Comparison of ENCODE assay signal across 13 mouse cellular contexts in the genomic region with DNA sequence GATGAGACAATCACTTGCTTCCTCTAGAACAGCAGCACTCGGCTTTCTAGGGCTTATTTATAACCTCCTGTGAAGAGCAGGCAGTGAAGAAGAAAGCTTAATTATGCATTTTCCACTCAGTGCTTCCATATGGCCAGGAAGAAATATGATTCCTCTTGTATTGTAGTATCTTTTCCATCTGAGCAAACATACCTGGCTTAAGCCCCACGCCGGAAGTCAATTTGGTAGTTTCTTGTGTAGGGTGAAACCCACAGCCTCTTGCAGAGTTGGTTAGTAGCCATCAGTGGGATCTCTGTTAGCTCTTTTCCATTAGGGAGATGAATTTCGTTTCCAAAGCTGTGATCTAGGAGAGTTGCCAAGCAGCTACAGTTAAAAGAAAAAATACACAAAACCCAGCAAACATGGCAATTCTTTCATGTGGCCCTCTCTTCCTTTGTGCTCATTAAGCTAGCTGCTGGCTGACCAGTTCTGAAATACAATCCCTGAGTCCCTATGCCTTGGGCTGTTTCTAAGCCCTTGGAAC.
DNase-seq lines count a peak whose midpoint lies in the region; ATAC-seq and TF ChIP-seq lines count a peak whose summit lies in the region.
"Had no signal": no experiment of that assay in that cellular context is flagged by ENCODE, and none has a peak within 500 bp of the region (broad histone marks: within the 10 kb centered on the region; RNA-seq: fewer than 3 reads in every experiment).

No protein-coding gene starts in this region.

- peaks cover 5% of the 10 kb centered on the region; the same call in 1 of the 2 replicates for H3K4me1 ChIP-seq in forebrain, postnatal 0 days (ENCODE audit: insufficient read depth)
- H3K4me1 ChIP-seq in forebrain, embryonic 10.5 days = no peaks in the 10 kb centered on the region
- H3K4me1 ChIP-seq in stomach, embryonic 16.5 days (ENCODE audit: control insufficient read depth, insufficient read depth, low read length) = peaks cover 30% of the 10 kb centered on the region
- H3K4me1 ChIP-seq in stomach, postnatal 0 days (replicated peaks; ENCODE audit: control insufficient read depth, insufficient read depth) = no peaks in the 10 kb centered on the region
- H3K4me1 ChIP-seq: limb, embryonic 10.5 days had no signal

- no peak for TF ChIP-seq CTCF in forebrain, postnatal 0 days (IDR thresholded peaks at IDR 0.05; ENCODE audit: low read depth)
- TF ChIP-seq CTCF in layer of hippocampus, adult 2 months (conservative IDR thresholded peaks at IDR 0.05) = no peak
- no peak for TF ChIP-seq CTCF in stomach, postnatal 0 days (IDR thresholded peaks at IDR 0.05; ENCODE audit: low read depth)

- WGBS in forebrain, postnatal 0 days = 29% methylated on average over 4 of the region's 4 CpGs
- 70% methylated on average over 4 of the region's 4 CpGs for WGBS in forebrain, embryonic 10.5 days
- WGBS in stomach, embryonic 16.5 days = 31% methylated on average over 4 of the region's 4 CpGs
- 34% methylated on average over 4 of the region's 4 CpGs for WGBS in stomach, postnatal 0 days

- TF ChIP-seq EP300 in stomach, postnatal 0 days (optimal IDR thresholded peaks at IDR 0.05) = no peak

- peak overlapping the region; percentile 69 for H3K27ac ChIP-seq in forebrain, postnatal 0 days (ENCODE audit: low read depth, low read length)
- no peak overlapping the region for H3K27ac ChIP-seq in forebrain, embryonic 10.5 days
- H3K27ac ChIP-seq in layer of hippocampus, adult 2 months = peak overlapping the region; percentile 83
- peak overlapping the region; percentile 15; the same call in 1 of the 2 replicates for H3K27ac ChIP-seq in stomach, embryonic 16.5 days (ENCODE audit: low read length)
- H3K27ac ChIP-seq in stomach, postnatal 0 days (replicated peaks) = no peak overlapping the region
- H3K27ac ChIP-seq: limb, embryonic 10.5 days had no signal

- H3K4me2 ChIP-seq in forebrain, postnatal 0 days (ENCODE audit: low read depth) = no peak overlapping the region
- no peak overlapping the region for H3K4me2 ChIP-seq in stomach, embryonic 16.5 days (ENCODE audit: low read depth, low read length)
- H3K4me2 ChIP-seq in stomach, postnatal 0 days (replicated peaks; ENCODE audit: low read depth) = no peak overlapping the region
- H3K4me2 ChIP-seq: midbrain, embryonic 11.5 days had no signal

- no peaks in the 10 kb centered on the region for H3K36me3 ChIP-seq in forebrain, postnatal 0 days (ENCODE audit: insufficient read depth)
- no peaks in the 10 kb centered on the region for H3K36me3 ChIP-seq in forebrain, embryonic 10.5 days (replicated peaks)
- H3K36me3 ChIP-seq in stomach, embryonic 16.5 days (ENCODE audit: control insufficient read depth, insufficient read depth, low read length) = no peaks in the 10 kb centered on the region
- no peaks in the 10 kb centered on the region for H3K36me3 ChIP-seq in stomach, postnatal 0 days (ENCODE audit: control insufficient read depth, insufficient read depth, low read length)
- H3K36me3 ChIP-seq: limb, embryonic 10.5 days had no signal

- H3K4me3 ChIP-seq in forebrain, postnatal 0 days (ENCODE audit: low read depth, low read length) = no peak overlapping the region
- no peak overlapping the region for H3K4me3 ChIP-seq in forebrain, embryonic 10.5 days
- H3K4me3 ChIP-seq in layer of hippocampus, adult 2 months = no peak overlapping the region
- no peak overlapping the region for H3K4me3 ChIP-seq in stomach, embryonic 16.5 days (replicated peaks; ENCODE audit: low read length)
- no peak overlapping the region for H3K4me3 ChIP-seq in stomach, postnatal 0 days (ENCODE audit: low read depth, low read length)
- H3K4me3 ChIP-seq: limb, embryonic 10.5 days had no signal

- no peaks in the 10 kb centered on the region for H3K27me3 ChIP-seq in forebrain, postnatal 0 days (ENCODE audit: insufficient read depth, low read length)
- no peaks in the 10 kb centered on the region for H3K27me3 ChIP-seq in forebrain, embryonic 10.5 days (ENCODE audit: poor library complexity, severe bottlenecking)
- no peaks in the 10 kb centered on the region for H3K27me3 ChIP-seq in stomach, embryonic 16.5 days (ENCODE audit: control insufficient read depth, insufficient read depth, low read length)
- H3K27me3 ChIP-seq in stomach, postnatal 0 days (ENCODE audit: control insufficient read depth, insufficient read depth, low read length) = no peaks in the 10 kb centered on the region

- DNase-seq in forebrain, postnatal 0 days = peak; percentile 49
- no peak for DNase-seq in forebrain, embryonic 10.5 days (ENCODE audit: extremely low spot score, low spot score)
- peak; percentile 27 to 39 for DNase-seq in layer of hippocampus, adult 2 months (ENCODE audit: low spot score in 2 of 2)
- DNase-seq in layer of hippocampus, postnatal 36 days = no peak
- DNase-seq in stomach, postnatal 0 days (ENCODE audit: low spot score) = no peak
- DNase-seq in telencephalon, adult 2 months (ENCODE audit: low read depth, low spot score) = peak; percentile 81
- no peak for DNase-seq in kidney, postnatal 14 days
- DNase-seq: heart, adult 18-20 months; heart, postnatal 4 days; lung, adult 18-20 months had no signal

- H3K9me3 ChIP-seq in forebrain, postnatal 0 days (ENCODE audit: low read length) = no peaks in the 10 kb centered on the region
- H3K9me3 ChIP-seq in forebrain, embryonic 10.5 days = no peaks in the 10 kb centered on the region
- H3K9me3 ChIP-seq in stomach, embryonic 16.5 days (replicated peaks; ENCODE audit: control insufficient read depth, low read length) = no peaks in the 10 kb centered on the region
- H3K9me3 ChIP-seq in stomach, postnatal 0 days (ENCODE audit: control insufficient read depth, low read length) = no peaks in the 10 kb centered on the region
- H3K9me3 ChIP-seq: limb, embryonic 10.5 days had no signal

- ATAC-seq in forebrain, postnatal 0 days = peak; percentile 58
- no peak for ATAC-seq in stomach, embryonic 16.5 days (ENCODE audit: insufficient read depth, low FRiP score)
- no peak; the same call in 1 of the 2 replicates for ATAC-seq in stomach, postnatal 0 days (ENCODE audit: low FRiP score, low TSS enrichment)

- no peak overlapping the region for H3K9ac ChIP-seq in forebrain, postnatal 0 days
- H3K9ac ChIP-seq in stomach, embryonic 16.5 days (ENCODE audit: low read length) = no peak overlapping the region
- no peak overlapping the region for H3K9ac ChIP-seq in stomach, postnatal 0 days (ENCODE audit: low read length)

Comparison
In these comparisons a context has a peak if more than half of its experiments do, and no peak if none do; other contexts are left out.
1. DNase-seq: peak in forebrain, postnatal 0 days (single experiment), layer of hippocampus, adult 2 months (2 of 2) and telencephalon, adult 2 months (single experiment); none in forebrain, embryonic 10.5 days (single experiment), layer of hippocampus, postnatal 36 days (0 of 2), stomach, postnatal 0 days (single experiment) and kidney, postnatal 14 days (single experiment).
2. H3K27ac ChIP-seq: peak in forebrain, postnatal 0 days (single experiment), layer of hippocampus, adult 2 months (single experiment) and stomach, embryonic 16.5 days (single experiment); none in forebrain, embryonic 10.5 days (single experiment) and stomach, postnatal 0 days (single experiment).